8 mouse cellular contexts compared by ENCODE assay signal in the genomic region with DNA sequence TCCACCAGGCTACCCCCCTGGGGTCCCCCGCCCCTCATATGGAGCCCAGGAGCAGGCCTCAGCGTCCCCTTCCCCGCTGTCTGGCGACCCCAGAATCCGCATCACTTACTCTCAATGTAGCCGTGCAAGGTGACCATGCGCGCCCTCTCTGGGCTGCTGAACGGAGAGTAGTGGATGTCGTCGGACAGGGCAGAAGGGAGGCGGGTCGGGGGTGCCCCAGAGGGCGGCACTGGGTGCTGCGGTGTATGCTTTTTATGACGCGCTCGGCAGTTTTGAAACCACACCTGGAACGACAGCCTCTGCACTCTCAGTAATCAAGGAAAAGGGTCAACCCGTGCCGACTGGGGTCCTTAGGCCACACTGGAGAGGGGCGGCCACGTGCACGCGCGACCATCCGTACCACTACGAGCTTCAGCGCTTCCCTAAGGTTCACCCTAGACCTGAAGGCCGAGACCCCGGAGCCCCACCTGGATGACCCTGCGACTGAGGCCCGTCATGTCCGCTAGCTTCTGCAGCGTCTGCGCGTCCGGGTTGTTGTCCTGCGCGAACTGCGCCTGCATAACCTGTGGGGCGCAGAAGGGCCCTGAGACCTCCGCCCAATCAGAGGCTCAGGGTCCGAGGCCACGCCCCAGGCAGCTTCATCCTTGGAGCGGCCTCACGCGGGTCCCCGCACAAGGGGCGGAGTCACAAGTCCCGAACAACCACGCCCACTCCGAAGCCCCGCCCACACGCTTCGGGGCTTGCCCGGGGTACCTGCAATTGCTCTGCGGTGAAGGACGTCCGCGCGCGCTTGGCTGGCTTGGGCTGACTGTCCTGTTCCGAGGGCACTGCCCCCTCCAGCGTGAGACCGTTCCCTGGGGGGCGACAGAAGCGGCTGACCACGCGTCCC. TPM values are rescaled to one million over a fixed set of nuclear protein-coding genes. Genes with fewer than 3 reads are reported as not detected.
DNase-seq lines count a peak whose midpoint lies in the region; ATAC-seq lines count a peak whose summit lies in the region.

No protein-coding gene starts in this region.

- peak overlapping the region; percentile 41 for H3K4me3 ChIP-seq in embryonic facial prominence, embryonic 12.5 days

- peaks cover 84% of the 10 kb centered on the region for H3K27me3 ChIP-seq in embryonic facial prominence, embryonic 12.5 days

- peak overlapping the region; percentile 76 for H3K4me2 ChIP-seq in embryonic facial prominence, embryonic 12.5 days (replicated peaks)

- peak overlapping the region; percentile 45 for H3K9ac ChIP-seq in embryonic facial prominence, embryonic 12.5 days

- H3K27ac ChIP-seq in embryonic facial prominence, embryonic 12.5 days = peak overlapping the region; percentile 23; the same call in 1 of the 2 replicates

- H3K9me3 ChIP-seq in embryonic facial prominence, embryonic 12.5 days = no peaks in the 10 kb centered on the region

- 2% methylated on average over 70 of the region's 70 CpGs for WGBS in embryonic facial prominence, embryonic 12.5 days

- peak; percentile 68 to 69 for DNase-seq in B cell, adult 2 months
- DNase-seq in MN1 (ENCODE audit: low spot score) = peak; percentile 87
- peak; percentile 37 to 40 for DNase-seq in heart, postnatal 14 days
- peak; percentile 78 to 83 for DNase-seq in kidney, postnatal 4 days
- peak; percentile 33 to 41 for DNase-seq in spleen, postnatal 36 days (ENCODE audit: low spot score in 2 of 2)
- DNase-seq in left cerebral cortex, adult 11 months (ENCODE audit: low spot score) = no peak

- H3K36me3 ChIP-seq in embryonic facial prominence, embryonic 12.5 days = no peaks in the 10 kb centered on the region

- peaks cover 19% of the 10 kb centered on the region for H3K4me1 ChIP-seq in embryonic facial prominence, embryonic 12.5 days

- peak; percentile 86 for ATAC-seq in embryonic facial prominence, embryonic 12.5 days (ENCODE audit: insufficient number of reproducible peaks, insufficient read depth, low FRiP score, low TSS enrichment)
- ATAC-seq in megakaryocyte-erythroid progenitor cell, adult 5-6 weeks (replicated peaks; ENCODE audit: low FRiP score, low TSS enrichment, poor library complexity, severe bottlenecking) = peak; percentile 88

- intact Hi-C loops in heart, postnatal 14 days (cut with DNase I) = no loop called here

RNA-seq across cellular contexts. Expression of gene Lhx6, which starts 14.1 kb away (rescaled TPM):
- polyA plus RNA-seq in embryonic facial prominence, embryonic 12.5 days (2016; fragmentation: Nextera tagmentation; extraction: Ambion mirVana) = 15.5 and 22.3 TPM in 2 replicates
- 10 to 100 TPM in 1 of 2 experiments, 1 to 10 TPM in 1; 8.9 to 10.6 TPM for total RNA-seq in heart, postnatal 14 days (2021)
- not detected in 2 replicates for total RNA-seq in megakaryocyte-erythroid progenitor cell, adult 5-6 weeks (2014; fragmentation: Nextera tagmentation)
- total RNA-seq in megakaryocyte-erythroid progenitor cell, adult 5-6 weeks (2017) = not detected in 2 replicates

RNA-seq across cellular contexts. Expression of gene Morn5, which starts 41.8 kb away (rescaled TPM):
- polyA plus RNA-seq in embryonic facial prominence, embryonic 12.5 days (2016; fragmentation: Nextera tagmentation; extraction: Ambion mirVana) = 0.24 and 0.56 TPM in 2 replicates
- total RNA-seq in heart, postnatal 14 days (2021) = not detected
- total RNA-seq in megakaryocyte-erythroid progenitor cell, adult 5-6 weeks (2014; fragmentation: Nextera tagmentation) = not detected in 2 replicates
- total RNA-seq in megakaryocyte-erythroid progenitor cell, adult 5-6 weeks (2017) = not detected in 2 replicates

RNA-seq across cellular contexts. Expression of gene Ndufa8, which starts 41.9 kb away (rescaled TPM):
- 185 and 199 TPM in 2 replicates for polyA plus RNA-seq in embryonic facial prominence, embryonic 12.5 days (2016; fragmentation: Nextera tagmentation; extraction: Ambion mirVana)
- 100 to 1,000 TPM; 603 TPM for total RNA-seq in heart, postnatal 14 days (2021)
- total RNA-seq in megakaryocyte-erythroid progenitor cell, adult 5-6 weeks (2014; fragmentation: Nextera tagmentation) = 121 and 160 TPM in 2 replicates
- total RNA-seq in megakaryocyte-erythroid progenitor cell, adult 5-6 weeks (2017) = 52.5 and 58.2 TPM in 2 replicates

RNA-seq across cellular contexts. Expression of gene Mrrf, which starts 45.1 kb away (rescaled TPM):
- 24.5 and 29.1 TPM in 2 replicates for polyA plus RNA-seq in embryonic facial prominence, embryonic 12.5 days (2016; fragmentation: Nextera tagmentation; extraction: Ambion mirVana)
- total RNA-seq in heart, postnatal 14 days (2021) = 10 to 100 TPM; 36.2 to 45.2 TPM
- 22.5 and 23.4 TPM in 2 replicates for total RNA-seq in megakaryocyte-erythroid progenitor cell, adult 5-6 weeks (2014; fragmentation: Nextera tagmentation)
- total RNA-seq in megakaryocyte-erythroid progenitor cell, adult 5-6 weeks (2017) = 31.1 and 85.3 TPM in 2 replicates

RNA-seq across cellular contexts. Expression of gene Rbm18, which starts 45.5 kb away (rescaled TPM):
- polyA plus RNA-seq in embryonic facial prominence, embryonic 12.5 days (2016; fragmentation: Nextera tagmentation; extraction: Ambion mirVana) = 96.2 and 96.3 TPM in 2 replicates
- total RNA-seq in heart, postnatal 14 days (2021) = 10 to 100 TPM; 33.6 to 37.8 TPM
- total RNA-seq in megakaryocyte-erythroid progenitor cell, adult 5-6 weeks (2014; fragmentation: Nextera tagmentation) = 16.6 and 17.7 TPM in 2 replicates
- total RNA-seq in megakaryocyte-erythroid progenitor cell, adult 5-6 weeks (2017) = 19.1 and 25.0 TPM in 2 replicates

Comparison
In these comparisons a context has a peak if more than half of its experiments do, and no peak if none do; other contexts are left out.
1. RNA of gene Lhx6, which starts 14.1 kb away (total RNA-seq): 8.9 to 10.6 TPM in heart, postnatal 14 days; not detected in megakaryocyte-erythroid progenitor cell, adult 5-6 weeks; every median in the first group is over 4 times any median in the second.